Mouse (Mus musculus) lung, embryonic 14.5 days (tissue): ENCODE results near the gene Uqcc1. TPM values are rescaled to one million over a fixed set of nuclear protein-coding genes. Genes with fewer than 3 reads are reported as not detected.

Experiments used
- ATAC-seq: fragments of 200-750 bp; cut with Nextera tagmentation; 2 replicates; pipeline ENCODE4 v1.8.0; 2017; ENCODE audit warnings: mild to moderate bottlenecking, moderate TSS enrichment, moderate library complexity; ENCODE audit not compliant: insufficient read depth
- DNase-seq: peaks from one replicate; pipeline ENCODE4 v3.0.0-alpha.2; 2015
- H3K27ac ChIP-seq: fragments of 300-500 bp; sonication (generic); 2 replicates; pipeline ENCODE4 v1.5.1; 2014; ENCODE audit warnings: low read depth, mild to moderate bottlenecking, moderate library complexity
- H3K27me3 ChIP-seq: fragments of 300-500 bp; sonication (generic); 2 replicates; pipeline ENCODE4 v1.6.1; 2014; ENCODE audit warnings: low read length, control low read depth; ENCODE audit not compliant: insufficient read depth
- H3K36me3 ChIP-seq: fragments of 300-500 bp; sonication (generic); 2 replicates; pipeline ENCODE4 v1.6.1; 2014; ENCODE audit warnings: control low read depth; ENCODE audit not compliant: insufficient read depth
- H3K4me1 ChIP-seq: fragments of 300-500 bp; sonication (generic); 2 replicates; pipeline ENCODE4 v1.6.1; 2014; ENCODE audit warnings: antibody characterized with exemption, control low read depth; ENCODE audit not compliant: insufficient read depth
- H3K4me2 ChIP-seq: fragments of 300-500 bp; sonication (generic); 2 replicates; pipeline ENCODE4 v1.6.1; 2014; ENCODE audit warnings: mild to moderate bottlenecking
- H3K4me3 ChIP-seq: fragments of 300-500 bp; sonication (generic); 2 replicates; pipeline ENCODE4 v1.5.1; 2014; ENCODE audit warnings: low read depth, low read length
- H3K9ac ChIP-seq: fragments of 300-500 bp; sonication (generic); 2 replicates; pipeline ENCODE4 v1.6.1; 2014
- H3K9me3 ChIP-seq: fragments of 300-500 bp; sonication (generic); 2 replicates; pipeline ENCODE4 v1.6.1; 2016; ENCODE audit warnings: low read depth, low read length, control low read depth
- CTCF ChIP-seq: IDR thresholded peaks from 2 replicates; pipeline ENCODE4 v1.5.1; 2016; ENCODE audit warnings: antibody characterized with exemption, low read depth
- WGBS: fragments of 180-500 bp; shearing (Covaris S2); extraction: QIAGEN DNeasy Blood & Tissue Kit; methylation state at CpG from one replicate; pipeline ENCODE4 v1.1.7; 2014; 5-methylcytosine and 5-hydroxymethylcytosine counted together
- polyA plus RNA-seq: library from polyadenylated mRNA; unstranded; fragments of >200 nt; fragmentation: Nextera tagmentation; extraction: Ambion mirVana; gene quantifications from 2 replicates; pipeline ENCODE4 v1.2.1, GENCODE M21; 2014

Uqcc1 gene
- polyA plus RNA-seq, 1 experiment from 2014 or later: 52.0 TPM

- under 1% methylated on average over 59 of the region's 59 CpGs for WGBS
- TF ChIP-seq CTCF: no peak
These were observed 26.3 kb upstream of the Uqcc1 start, which contains the start of gene Cep250 for GRCm38 (mm10) chr2:155956134-155957059. TSS of gene Cep250 (plus strand) at chr2:155956458.

GRCm38 (mm10) chr2:155952006-155952405, 21.9 kb upstream of the Uqcc1 start:
- Histone ChIP-seq H3K4me1 (no peaks in the 10 kb centered on the region), H3K4me3 (no peak overlapping the region), H3K27me3 (no peaks in the 10 kb centered on the region), H3K9ac (no peak overlapping the region), H3K27ac (no peak overlapping the region), H3K4me2 (no peak overlapping the region), H3K9me3 (no peaks in the 10 kb centered on the region), H3K36me3 (no peaks in the 10 kb centered on the region)
- peak; percentile 86 for DNase-seq
- no peak for ATAC-seq
- TF ChIP-seq CTCF: peak; percentile 73

More at GRCm38 (mm10) chr2:155956134-155957059, 26.3 kb upstream of the Uqcc1 start, which contains the start of gene Cep250:
- 0 out of 2 replicates have a peak, but pooled peaks cover 7% of the 10 kb centered on the region for H3K4me1 ChIP-seq
- H3K27ac ChIP-seq: peak within 1 kb of the TSS; percentile 85
- no peaks in the 10 kb centered on the region for H3K27me3 ChIP-seq
- peak; percentile 95 for DNase-seq
- ATAC-seq: peak; percentile 98
- peak within 1 kb of the TSS; percentile 94 for H3K9ac ChIP-seq
- no peaks in the 10 kb centered on the region for H3K9me3 ChIP-seq
- peak within 1 kb of the TSS; percentile 78 for H3K4me2 ChIP-seq
- peaks cover 4% of the 10 kb centered on the region; the same call in 1 of the 2 replicates for H3K36me3 ChIP-seq
- peak within 1 kb of the TSS; percentile 94 for H3K4me3 ChIP-seq

GRCm38 (mm10) chr2:155949362-155949761, 19.3 kb upstream of the Uqcc1 start:
- Histone ChIP-seq H3K9ac (no peak overlapping the region), H3K4me1 (no peaks in the 10 kb centered on the region), H3K36me3 (no peaks in the 10 kb centered on the region), H3K4me3 (no peak overlapping the region), H3K27ac (no peak overlapping the region), H3K4me2 (no peak overlapping the region), H3K9me3 (no peaks in the 10 kb centered on the region), H3K27me3 (peaks cover 2% of the 10 kb centered on the region; the same call in 1 of the 2 replicates)
- no peak for ATAC-seq
- 22% methylated on average over 6 of the region's 6 CpGs for WGBS
- TF ChIP-seq CTCF: no peak
- DNase-seq: no peak

GRCm38 (mm10) chr2:155947390-155948002, 17.4 kb upstream of the Uqcc1 start:
- Histone ChIP-seq H3K4me2 (no peak overlapping the region), H3K36me3 (no peaks in the 10 kb centered on the region), H3K27ac (no peak overlapping the region), H3K4me3 (no peak overlapping the region), H3K27me3 (peaks cover 4% of the 10 kb centered on the region; the same call in 1 of the 2 replicates), H3K4me1 (no peaks in the 10 kb centered on the region), H3K9ac (no peak overlapping the region), H3K9me3 (no peaks in the 10 kb centered on the region)
- ATAC-seq: no peak
- DNase-seq: peak; percentile 74
- no peak for TF ChIP-seq CTCF
- 33% methylated on average over 5 of the region's 5 CpGs for WGBS

- no peak for ATAC-seq
- H3K9me3 ChIP-seq: no peaks in the 10 kb centered on the region
- 28% methylated on average over 4 of the region's 4 CpGs for WGBS
- no peak for TF ChIP-seq CTCF
- H3K9ac ChIP-seq: no peak overlapping the region
- no peaks in the 10 kb centered on the region for H3K4me1 ChIP-seq
- H3K4me2 ChIP-seq: no peak overlapping the region
- H3K27me3 ChIP-seq: peaks cover 4% of the 10 kb centered on the region; the same call in 1 of the 2 replicates
- H3K4me3 ChIP-seq: no peak overlapping the region
- DNase-seq: no peak
- no peak overlapping the region for H3K27ac ChIP-seq
- no peaks in the 10 kb centered on the region for H3K36me3 ChIP-seq
These were observed 16.4 kb upstream of the Uqcc1 start for GRCm38 (mm10) chr2:155946499-155946898.

- Histone ChIP-seq H3K4me2 (no peak overlapping the region), H3K9me3 (no peaks in the 10 kb centered on the region), H3K36me3 (no peaks in the 10 kb centered on the region), H3K4me1 (no peaks in the 10 kb centered on the region), H3K27me3 (peaks cover 4% of the 10 kb centered on the region; the same call in 1 of the 2 replicates), H3K9ac (no peak overlapping the region), H3K4me3 (no peak overlapping the region), H3K27ac (no peak overlapping the region)
- WGBS: 4% methylated on average over 7 of the region's 7 CpGs
- ATAC-seq (peak; percentile 30; the same call in 1 of the 2 replicates), DNase-seq (peak; percentile 88)
- TF ChIP-seq CTCF: peak; percentile 83
These were observed 16.0 kb upstream of the Uqcc1 start for GRCm38 (mm10) chr2:155946069-155946468.

- WGBS: 42% methylated on average over 5 of the region's 5 CpGs
- no peak overlapping the region for H3K4me2 ChIP-seq
- no peaks in the 10 kb centered on the region for H3K9me3 ChIP-seq
- H3K4me1 ChIP-seq: no peaks in the 10 kb centered on the region
- no peak overlapping the region for H3K9ac ChIP-seq
- DNase-seq: no peak
- no peak for ATAC-seq
- H3K4me3 ChIP-seq: no peak overlapping the region
- TF ChIP-seq CTCF: no peak
- H3K36me3 ChIP-seq: no peaks in the 10 kb centered on the region
- H3K27me3 ChIP-seq: peaks cover 4% of the 10 kb centered on the region; the same call in 1 of the 2 replicates
- H3K27ac ChIP-seq: no peak overlapping the region
These were observed 15.5 kb upstream of the Uqcc1 start for GRCm38 (mm10) chr2:155945580-155945979.
